Mouse (Mus musculus): Measurements from ENCODE around the gene Hibch.
"Not testable (repeated sequence)": the region's sequence is repeated elsewhere in the genome, so short reads cannot be mapped to it uniquely, and the experiment has no call there.

Gene Hibch

GRCm38 (mm10) chr1:52844782-52845665 lies at the start of gene Hibch:
TSS of gene Hibch (plus strand) at chr1:52844929.
- in situ Hi-C loops (cut with MboI, MseI): no loop called here

GRCm38 (mm10) chr1:52795927-52796326 lies 48.8 kb upstream of the Hibch start:
- in situ Hi-C loops (cut with MboI, MseI): no loop called here

GRCm38 (mm10) chr1:52799056-52799726 lies 45.5 kb upstream of the Hibch start:
- in situ Hi-C loops (cut with MboI, MseI): no loop called here

- in situ Hi-C loops (cut with MboI, MseI): no loop called here
Observed at GRCm38 (mm10) chr1:52799772-52800171, 45.0 kb upstream of the Hibch start.

GRCm38 (mm10) chr1:52800340-52800740 lies 44.4 kb upstream of the Hibch start:
- in situ Hi-C loops (cut with MboI, MseI): no loop called here

GRCm38 (mm10) chr1:52801651-52802050 lies 43.1 kb upstream of the Hibch start:
- in situ Hi-C loops (cut with MboI, MseI): no loop called here

- in situ Hi-C loops (cut with MboI, MseI): no loop called here
Observed at GRCm38 (mm10) chr1:52802406-52802975, 42.2 kb upstream of the Hibch start.

- in situ Hi-C loops (cut with MboI, MseI): no loop called here
Observed at GRCm38 (mm10) chr1:52805041-52805440, 39.7 kb upstream of the Hibch start.

GRCm38 (mm10) chr1:52808456-52808855 lies 36.3 kb upstream of the Hibch start:
- in situ Hi-C loops (cut with MboI, MseI): no loop called here

- in situ Hi-C loops (cut with MboI, MseI): no loop called here
Observed at GRCm38 (mm10) chr1:52816232-52816891, 28.4 kb upstream of the Hibch start.

GRCm38 (mm10) chr1:52816910-52817812 lies 27.6 kb upstream of the Hibch start, which contains the start of gene Inpp1:
TSS of gene Inpp1 (minus strand) at chr1:52817688.
- in situ Hi-C loops (cut with MboI, MseI): no loop called here

- in situ Hi-C loops (cut with MboI, MseI): no loop called here
Observed at GRCm38 (mm10) chr1:52817813-52818147, 26.9 kb upstream of the Hibch start.

GRCm38 (mm10) chr1:52839099-52839498 lies 5.6 kb upstream of the Hibch start:
- in situ Hi-C loops (cut with MboI, MseI): no loop called here

GRCm38 (mm10) chr1:52844354-52844753 lies 375 bp upstream of the Hibch start:
- in situ Hi-C loops (cut with MboI, MseI): no loop called here

GRCm38 (mm10) chr1:52846556-52846955 lies 1.8 kb downstream of the Hibch start:
- in situ Hi-C loops (cut with MboI, MseI): no loop called here

- in situ Hi-C loops (cut with MboI, MseI): no loop called here
Observed at GRCm38 (mm10) chr1:52849422-52849821, 4.7 kb downstream of the Hibch start.

GRCm38 (mm10) chr1:52854029-52854428 lies 9.3 kb downstream of the Hibch start:
- in situ Hi-C loops (cut with MboI, MseI): not testable (repeated sequence)

- in situ Hi-C loops (cut with MboI, MseI): no loop called here
Observed at GRCm38 (mm10) chr1:52855904-52856601, 11.3 kb downstream of the Hibch start.

- in situ Hi-C loops (cut with MboI, MseI): no loop called here
Observed at GRCm38 (mm10) chr1:52864220-52864619, 19.5 kb downstream of the Hibch start.

- in situ Hi-C loops (cut with MboI, MseI): no loop called here
Observed at GRCm38 (mm10) chr1:52866007-52866406, 21.3 kb downstream of the Hibch start.

Measured in T-helper 1 cell (primary cell).